Mouse (Mus musculus): Measurements from ENCODE around the gene Lrrc20. TPM values are rescaled to one million over a fixed set of nuclear protein-coding genes. Genes with fewer than 3 reads are reported as not detected.
"Not testable (repeated sequence)": the region's sequence is repeated elsewhere in the genome, so short reads cannot be mapped to it uniquely, and the experiment has no call there.

Lrrc20 gene
- polyA plus RNA-seq, 1 experiment from 2014 or later: 11.8 TPM

DNA sequence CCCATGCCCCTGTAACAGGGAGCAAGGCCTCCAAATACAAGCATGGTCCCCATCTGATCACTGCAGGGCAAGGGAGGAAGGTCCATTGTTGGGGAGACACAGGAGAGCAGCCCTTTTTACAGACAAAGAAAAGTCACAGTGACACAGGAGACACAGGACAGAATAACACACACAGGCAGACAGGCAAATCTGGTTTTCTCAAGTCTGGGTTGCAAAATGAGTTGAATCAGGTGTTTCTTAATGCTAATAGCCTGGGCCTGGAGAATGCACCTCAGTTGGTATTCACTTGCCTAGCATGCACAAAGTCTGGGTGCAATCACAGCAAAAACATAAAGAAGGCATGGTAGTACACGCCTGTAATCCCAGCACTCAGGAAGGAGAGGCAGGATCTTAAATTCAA is 31.7 kb upstream of the Lrrc20 start:
- 0 out of 2 replicates have a peak overlapping the region, but pooled peaks have one; percentile 16 for H3K27ac ChIP-seq (replicated peaks; ENCODE audit: low read depth, low read length)
- 61% methylated on average over 1 of the region's 1 CpGs for WGBS
- H3K36me3 ChIP-seq (ENCODE audit: control insufficient read depth, insufficient read depth, low read length): no peaks in the 10 kb centered on the region; the same call in 1 of the 2 replicates
- H3K9ac ChIP-seq (ENCODE audit: low read length): peak overlapping the region; percentile 18; the same call in 1 of the 2 replicates
- DNase-seq (ENCODE audit: low spot score) (no peak), ATAC-seq (ENCODE audit: insufficient number of reproducible peaks, low FRiP score, low TSS enrichment, low read depth) (no peak)
- no peaks in the 10 kb centered on the region for H3K27me3 ChIP-seq (ENCODE audit: control insufficient read depth, insufficient read depth, low read length)
- H3K4me1 ChIP-seq (ENCODE audit: control insufficient read depth, insufficient read depth, low read length): peaks cover 26% of the 10 kb centered on the region
- H3K4me3 ChIP-seq (ENCODE audit: low read depth, low read length): no peak overlapping the region
- no peak overlapping the region for H3K4me2 ChIP-seq (ENCODE audit: low read depth, severe bottlenecking)
- no peaks in the 10 kb centered on the region for H3K9me3 ChIP-seq (ENCODE audit: control insufficient read depth, low read length)

DNA sequence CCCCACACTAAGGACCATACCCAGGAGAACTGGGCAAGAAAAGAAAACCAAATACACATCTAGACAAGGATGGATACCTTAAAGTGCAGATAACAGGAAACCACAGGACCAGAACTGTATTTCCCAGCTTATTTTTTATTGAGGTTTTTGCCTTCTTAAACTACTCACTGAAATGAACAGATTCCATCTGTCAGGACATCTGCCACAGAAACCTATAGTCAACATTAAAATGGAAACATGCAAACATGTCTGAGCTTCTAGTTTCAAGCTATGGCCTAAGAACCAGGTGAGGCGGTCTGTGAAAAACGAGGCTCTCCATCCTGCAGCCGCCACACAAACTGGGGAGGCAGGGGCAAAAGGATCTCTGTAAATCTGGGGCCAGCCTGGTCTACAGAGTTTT is 30.6 kb upstream of the Lrrc20 start:
- Histone ChIP-seq H3K4me1 (ENCODE audit: control insufficient read depth, insufficient read depth, low read length) (peaks cover 26% of the 10 kb centered on the region), H3K4me3 (ENCODE audit: low read depth, low read length) (no peak overlapping the region), H3K27me3 (ENCODE audit: control insufficient read depth, insufficient read depth, low read length) (no peaks in the 10 kb centered on the region), H3K9ac (ENCODE audit: low read length) (no peak overlapping the region), H3K4me2 (ENCODE audit: low read depth, severe bottlenecking) (no peak overlapping the region), H3K27ac (replicated peaks; ENCODE audit: low read depth, low read length) (no peak overlapping the region), H3K36me3 (ENCODE audit: control insufficient read depth, insufficient read depth, low read length) (no peaks in the 10 kb centered on the region; the same call in 1 of the 2 replicates), H3K9me3 (ENCODE audit: control insufficient read depth, low read length) (no peaks in the 10 kb centered on the region)
- ATAC-seq (ENCODE audit: insufficient number of reproducible peaks, low FRiP score, low TSS enrichment, low read depth): no peak
- no peak for DNase-seq (ENCODE audit: low spot score)
- 80% methylated on average over 3 of the region's 3 CpGs for WGBS

DNA sequence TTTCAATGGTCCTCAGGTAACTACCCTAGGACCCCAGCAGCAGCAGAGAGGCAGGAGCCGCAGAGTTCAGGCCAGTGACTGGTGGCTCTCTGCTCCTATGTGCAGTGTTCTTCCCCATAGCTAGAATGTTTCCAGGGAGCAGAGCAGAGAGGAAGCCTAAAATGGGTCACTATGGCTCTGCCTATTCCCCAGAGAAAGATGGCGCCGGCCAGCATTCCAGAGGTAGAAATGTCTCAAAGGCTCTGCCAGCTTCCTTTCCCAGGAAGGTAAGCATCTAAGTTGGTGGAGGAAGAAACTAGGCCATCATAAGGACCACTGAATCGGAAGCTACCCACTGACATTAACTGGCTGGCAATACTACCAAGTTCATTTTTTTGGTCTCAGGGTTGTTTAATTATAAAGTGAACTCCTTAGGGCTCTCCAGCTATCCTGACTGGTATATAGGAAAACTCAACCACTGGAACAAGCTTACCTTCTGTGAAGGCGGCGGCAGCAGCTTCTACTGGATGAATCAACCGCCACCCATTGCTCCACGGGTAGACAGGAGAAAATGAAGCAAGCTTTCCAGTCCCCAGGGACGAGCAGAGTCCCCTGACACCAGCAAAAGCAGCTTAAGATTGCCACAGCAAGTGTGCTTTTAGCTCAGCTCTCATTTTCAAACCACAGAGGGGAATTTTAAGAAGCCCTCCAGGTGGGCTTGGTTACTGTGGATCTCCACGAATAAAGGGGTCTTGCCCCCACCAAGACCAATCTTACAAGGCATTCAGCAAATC is 27.8 kb upstream of the Lrrc20 start:
- no peak overlapping the region for H3K4me2 ChIP-seq (ENCODE audit: low read depth, severe bottlenecking)
- H3K9ac ChIP-seq (ENCODE audit: low read length): no peak overlapping the region
- DNase-seq (ENCODE audit: low spot score): no peak
- peaks cover 28% of the 10 kb centered on the region for H3K4me1 ChIP-seq (ENCODE audit: control insufficient read depth, insufficient read depth, low read length)
- H3K27ac ChIP-seq (replicated peaks; ENCODE audit: low read depth, low read length): no peak overlapping the region
- WGBS: 88% methylated on average over 10 of the region's 10 CpGs
- H3K4me3 ChIP-seq (ENCODE audit: low read depth, low read length): no peak overlapping the region
- ATAC-seq (ENCODE audit: insufficient number of reproducible peaks, low FRiP score, low TSS enrichment, low read depth): no peak
- no peaks in the 10 kb centered on the region for H3K9me3 ChIP-seq (ENCODE audit: control insufficient read depth, low read length)
- H3K27me3 ChIP-seq (ENCODE audit: control insufficient read depth, insufficient read depth, low read length): no peaks in the 10 kb centered on the region
- no peaks in the 10 kb centered on the region; the same call in 1 of the 2 replicates for H3K36me3 ChIP-seq (ENCODE audit: control insufficient read depth, insufficient read depth, low read length)

DNA sequence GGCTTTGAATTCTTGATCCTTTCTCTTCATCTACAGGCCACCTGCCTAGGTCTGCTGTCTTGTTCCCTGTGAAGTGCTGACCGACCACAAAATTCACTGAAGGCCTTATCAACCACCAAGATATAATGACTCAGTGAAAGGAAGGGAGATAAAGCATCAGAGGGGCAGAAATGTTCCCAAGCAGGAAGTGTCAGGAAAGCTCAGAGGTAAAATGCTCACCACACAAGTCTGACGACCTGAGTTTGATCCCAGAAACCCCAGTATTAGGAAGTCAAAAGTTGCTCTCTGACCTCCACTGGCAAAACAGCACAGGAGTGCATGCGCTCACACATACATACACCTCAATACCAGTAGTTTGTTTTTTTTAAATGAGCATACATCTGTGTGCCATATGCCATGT is 26.8 kb upstream of the Lrrc20 start:
- DNase-seq (ENCODE audit: low spot score): no peak
- H3K36me3 ChIP-seq (ENCODE audit: control insufficient read depth, insufficient read depth, low read length): no peaks in the 10 kb centered on the region; the same call in 1 of the 2 replicates
- no peak overlapping the region for H3K4me2 ChIP-seq (ENCODE audit: low read depth, severe bottlenecking)
- H3K4me3 ChIP-seq (ENCODE audit: low read depth, low read length): no peak overlapping the region
- no peak overlapping the region for H3K9ac ChIP-seq (ENCODE audit: low read length)
- 86% methylated on average over 3 of the region's 3 CpGs for WGBS
- no peaks in the 10 kb centered on the region for H3K27me3 ChIP-seq (ENCODE audit: control insufficient read depth, insufficient read depth, low read length)
- peaks cover 19% of the 10 kb centered on the region for H3K4me1 ChIP-seq (ENCODE audit: control insufficient read depth, insufficient read depth, low read length)
- no peaks in the 10 kb centered on the region for H3K9me3 ChIP-seq (ENCODE audit: control insufficient read depth, low read length)
- no peak overlapping the region for H3K27ac ChIP-seq (replicated peaks; ENCODE audit: low read depth, low read length)
- no peak for ATAC-seq (ENCODE audit: insufficient number of reproducible peaks, low FRiP score, low TSS enrichment, low read depth)

DNA sequence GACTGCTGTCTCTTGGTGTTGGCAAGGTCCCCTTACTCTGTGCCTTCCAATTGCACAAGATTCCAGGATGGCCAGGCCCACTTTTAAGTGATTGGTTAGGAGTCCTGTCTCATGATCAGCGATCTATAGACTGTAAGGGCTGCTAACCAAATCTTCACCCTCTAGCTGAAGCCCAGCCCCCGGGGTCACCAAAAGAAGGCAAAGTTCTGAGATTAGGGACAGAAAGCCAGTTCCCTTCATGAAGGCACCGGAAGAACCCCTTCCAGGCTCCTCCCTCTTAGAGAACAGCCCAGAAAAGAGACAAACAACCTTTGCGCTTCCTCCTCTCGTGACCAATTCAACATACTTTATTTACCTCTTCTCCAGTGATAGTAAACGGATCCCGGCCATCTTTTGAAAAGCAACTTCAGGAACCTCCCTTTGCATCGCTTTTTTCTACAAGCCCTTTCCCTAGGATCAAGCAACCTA is 24.1 kb upstream of the Lrrc20 start:
- H3K9me3 ChIP-seq (ENCODE audit: control insufficient read depth, low read length): no peaks in the 10 kb centered on the region
- H3K4me2 ChIP-seq (ENCODE audit: low read depth, severe bottlenecking): peak overlapping the region; percentile 91
- H3K4me1 ChIP-seq (ENCODE audit: control insufficient read depth, insufficient read depth, low read length): 0 out of 2 replicates have a peak, but pooled peaks cover 6% of the 10 kb centered on the region
- H3K4me3 ChIP-seq (ENCODE audit: low read depth, low read length): peak overlapping the region; percentile 99
- 0 out of 2 replicates have a peak overlapping the region, but pooled peaks have one; percentile 18 for H3K27ac ChIP-seq (replicated peaks; ENCODE audit: low read depth, low read length)
- H3K9ac ChIP-seq (ENCODE audit: low read length): peak overlapping the region; percentile 96
- ATAC-seq (ENCODE audit: insufficient number of reproducible peaks, low FRiP score, low TSS enrichment, low read depth): no peak
- no peaks in the 10 kb centered on the region; the same call in 1 of the 2 replicates for H3K36me3 ChIP-seq (ENCODE audit: control insufficient read depth, insufficient read depth, low read length)
- WGBS: 6% methylated on average over 8 of the region's 8 CpGs
- H3K27me3 ChIP-seq (ENCODE audit: control insufficient read depth, insufficient read depth, low read length): no peaks in the 10 kb centered on the region
- no peak for DNase-seq (ENCODE audit: low spot score)

DNA sequence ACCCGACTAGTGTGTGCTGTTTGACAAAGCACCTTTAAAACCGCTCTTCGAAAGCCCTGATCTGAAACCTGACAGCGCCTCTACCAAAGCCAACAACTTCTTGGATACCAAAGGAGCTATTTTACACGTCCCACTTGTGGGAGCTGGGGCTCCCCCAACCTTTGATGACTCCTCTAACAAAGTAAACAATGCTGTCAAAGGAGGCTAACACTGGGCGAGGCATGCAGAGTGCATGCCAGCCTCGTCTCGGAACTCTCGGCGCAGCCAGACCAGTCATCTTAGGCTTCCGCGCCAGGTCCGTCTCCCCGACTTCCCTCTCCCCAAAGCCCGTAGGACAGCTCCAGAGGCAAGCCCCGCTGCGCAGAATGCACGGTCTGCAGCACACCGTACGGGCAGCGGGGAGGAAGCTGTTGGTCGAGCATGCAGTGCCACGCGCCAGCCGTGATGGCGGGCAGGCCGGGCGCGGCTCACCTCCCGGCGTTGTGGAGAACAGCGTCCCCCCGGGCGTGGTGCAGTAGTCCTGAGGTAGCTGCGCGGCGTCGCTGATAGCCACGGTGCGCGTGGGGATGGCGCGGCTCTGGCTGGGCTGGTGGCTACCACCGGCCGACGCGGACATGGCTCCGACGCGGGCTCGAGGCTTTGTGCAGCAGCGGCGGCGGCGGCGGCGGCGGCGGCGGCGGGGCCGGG is 23.5 kb upstream of the Lrrc20 start:
- Histone ChIP-seq H3K9ac (ENCODE audit: low read length) (peak overlapping the region; percentile 96), H3K4me2 (ENCODE audit: low read depth, severe bottlenecking) (peak overlapping the region; percentile 91), H3K4me3 (ENCODE audit: low read depth, low read length) (peak overlapping the region; percentile 99), H3K27me3 (ENCODE audit: control insufficient read depth, insufficient read depth, low read length) (no peaks in the 10 kb centered on the region), H3K27ac (replicated peaks; ENCODE audit: low read depth, low read length) (peak overlapping the region; percentile 65), H3K36me3 (ENCODE audit: control insufficient read depth, insufficient read depth, low read length) (no peaks in the 10 kb centered on the region), H3K4me1 (ENCODE audit: control insufficient read depth, insufficient read depth, low read length) (0 out of 2 replicates have a peak, but pooled peaks cover 6% of the 10 kb centered on the region), H3K9me3 (ENCODE audit: control insufficient read depth, low read length) (no peaks in the 10 kb centered on the region)
- peak; percentile 61 for ATAC-seq (ENCODE audit: insufficient number of reproducible peaks, low FRiP score, low TSS enrichment, low read depth)
- WGBS: under 1% methylated on average over 54 of the region's 62 CpGs
- no peak for DNase-seq (ENCODE audit: low spot score)

DNA sequence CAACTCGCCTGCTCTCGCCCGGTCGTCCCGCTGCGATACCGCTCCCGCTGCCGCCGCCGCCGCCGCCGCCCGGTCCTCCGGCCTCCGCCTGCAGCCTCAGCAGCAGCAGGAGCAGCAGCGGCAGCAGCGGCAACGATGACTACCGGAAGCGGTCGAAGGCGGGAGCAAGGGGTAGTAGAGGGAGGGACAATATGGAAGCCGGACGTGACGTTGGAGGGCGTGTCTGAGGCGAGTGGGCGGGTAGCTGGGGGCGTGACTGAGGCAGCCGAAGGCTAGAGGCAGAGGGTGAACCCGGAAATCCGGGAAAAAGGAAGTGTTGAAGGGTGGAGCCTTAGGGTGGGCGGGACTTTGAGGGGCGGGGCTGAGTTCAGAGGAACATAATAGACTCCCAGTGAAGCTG is 23.0 kb upstream of the Lrrc20 start, which contains the start of gene Eif4ebp2:
Eif4ebp2 (minus strand) TSS at position 17 of the 400 bp plus-strand sequence.
- Histone ChIP-seq H3K27me3 (ENCODE audit: control insufficient read depth, insufficient read depth, low read length) (no peaks in the 10 kb centered on the region), H3K4me3 (ENCODE audit: low read depth, low read length) (peak within 1 kb of the TSS; percentile 99), H3K9me3 (ENCODE audit: control insufficient read depth, low read length) (no peaks in the 10 kb centered on the region), H3K9ac (ENCODE audit: low read length) (peak within 1 kb of the TSS; percentile 96), H3K27ac (replicated peaks; ENCODE audit: low read depth, low read length) (peak within 1 kb of the TSS; percentile 65), H3K4me2 (ENCODE audit: low read depth, severe bottlenecking) (peak within 1 kb of the TSS; percentile 91), H3K4me1 (ENCODE audit: control insufficient read depth, insufficient read depth, low read length) (0 out of 2 replicates have a peak, but pooled peaks cover 6% of the 10 kb centered on the region), H3K36me3 (ENCODE audit: control insufficient read depth, insufficient read depth, low read length) (no peaks in the 10 kb centered on the region)
- DNase-seq (ENCODE audit: low spot score) (peak; percentile 100), ATAC-seq (ENCODE audit: insufficient number of reproducible peaks, low FRiP score, low TSS enrichment, low read depth) (peak; percentile 98)
- 0% methylated on average over 36 of the region's 36 CpGs for WGBS

DNA sequence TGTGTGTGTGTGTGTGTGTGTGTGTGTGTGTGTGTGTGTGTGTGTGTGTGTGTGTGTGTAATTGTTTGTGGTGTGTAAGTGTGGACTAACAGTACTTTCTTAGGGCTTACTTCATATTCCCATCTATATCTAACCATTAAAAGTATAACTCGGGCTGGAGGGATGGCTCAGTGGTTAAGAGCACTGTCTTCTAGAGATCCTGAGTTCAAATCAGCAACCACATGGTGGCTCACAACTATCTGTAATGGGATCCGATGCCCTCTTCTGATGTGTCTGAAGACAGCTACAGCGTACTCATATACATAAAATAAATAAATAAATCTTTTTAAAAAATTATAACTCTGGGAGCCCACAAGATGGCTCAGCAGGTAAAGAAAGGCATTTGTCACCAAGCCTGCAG is 22.4 kb upstream of the Lrrc20 start:
- H3K4me1 ChIP-seq (ENCODE audit: control insufficient read depth, insufficient read depth, low read length); H3K4me2 ChIP-seq (ENCODE audit: low read depth, severe bottlenecking); DNase-seq (ENCODE audit: low spot score); H3K27me3 ChIP-seq (ENCODE audit: control insufficient read depth, insufficient read depth, low read length); H3K27ac ChIP-seq (replicated peaks; ENCODE audit: low read depth, low read length); H3K9ac ChIP-seq (ENCODE audit: low read length); ATAC-seq (ENCODE audit: insufficient number of reproducible peaks, low FRiP score, low TSS enrichment, low read depth); H3K36me3 ChIP-seq (ENCODE audit: control insufficient read depth, insufficient read depth, low read length); H3K9me3 ChIP-seq (ENCODE audit: control insufficient read depth, low read length); H3K4me3 ChIP-seq (ENCODE audit: low read depth, low read length): not testable (repeated sequence)
- WGBS: 81% methylated on average over 3 of the region's 3 CpGs
